Mouse (Mus musculus): ENCODE data around the gene Pabpn1. TPM values are rescaled to one million over a fixed set of nuclear protein-coding genes. Genes with fewer than 3 reads are reported as not detected.
A peak's percentile ranks its signal among the peaks of the same experiment; 100 is the strongest.
"Not testable (repeated sequence)": the region's sequence is repeated elsewhere in the genome, so short reads cannot be mapped to it uniquely, and the experiment has no call there.

The Pabpn1 gene
- total RNA-seq, 2 experiments from 2014 or later, result 334 to 350 TPM

DNA sequence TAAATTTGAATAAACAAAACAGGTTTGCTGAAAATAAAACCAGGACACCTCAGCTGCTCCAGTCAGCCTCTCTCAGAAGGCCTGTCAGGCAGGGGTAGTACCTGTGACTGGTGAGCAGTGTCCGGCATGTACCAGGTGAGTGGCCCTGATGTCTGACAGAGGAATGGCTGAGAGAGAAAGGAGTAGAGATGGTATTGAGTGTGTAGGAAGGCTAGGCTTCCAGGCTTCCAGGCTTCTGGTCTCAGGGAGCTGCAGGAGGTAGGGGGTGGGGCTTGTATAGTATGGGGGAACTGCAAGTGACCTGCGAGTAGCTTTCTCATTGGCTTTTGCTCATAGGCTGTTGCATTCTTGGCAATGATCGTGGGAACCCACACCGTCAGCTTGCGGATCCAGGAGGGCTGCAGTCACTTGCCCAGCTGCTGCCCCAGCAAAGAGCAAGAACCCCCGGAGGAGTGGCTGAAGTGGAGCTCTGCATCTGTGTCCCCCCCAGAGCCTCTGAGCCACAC, 40.4 kb downstream of the Pabpn1 start, which contains the start of gene Il25:
Il25 (plus strand) TSS at position 51 of the 506 bp plus-strand sequence.
- no peak for DNase-seq (ENCODE audit: low spot score in 2 of 2)

DNA sequence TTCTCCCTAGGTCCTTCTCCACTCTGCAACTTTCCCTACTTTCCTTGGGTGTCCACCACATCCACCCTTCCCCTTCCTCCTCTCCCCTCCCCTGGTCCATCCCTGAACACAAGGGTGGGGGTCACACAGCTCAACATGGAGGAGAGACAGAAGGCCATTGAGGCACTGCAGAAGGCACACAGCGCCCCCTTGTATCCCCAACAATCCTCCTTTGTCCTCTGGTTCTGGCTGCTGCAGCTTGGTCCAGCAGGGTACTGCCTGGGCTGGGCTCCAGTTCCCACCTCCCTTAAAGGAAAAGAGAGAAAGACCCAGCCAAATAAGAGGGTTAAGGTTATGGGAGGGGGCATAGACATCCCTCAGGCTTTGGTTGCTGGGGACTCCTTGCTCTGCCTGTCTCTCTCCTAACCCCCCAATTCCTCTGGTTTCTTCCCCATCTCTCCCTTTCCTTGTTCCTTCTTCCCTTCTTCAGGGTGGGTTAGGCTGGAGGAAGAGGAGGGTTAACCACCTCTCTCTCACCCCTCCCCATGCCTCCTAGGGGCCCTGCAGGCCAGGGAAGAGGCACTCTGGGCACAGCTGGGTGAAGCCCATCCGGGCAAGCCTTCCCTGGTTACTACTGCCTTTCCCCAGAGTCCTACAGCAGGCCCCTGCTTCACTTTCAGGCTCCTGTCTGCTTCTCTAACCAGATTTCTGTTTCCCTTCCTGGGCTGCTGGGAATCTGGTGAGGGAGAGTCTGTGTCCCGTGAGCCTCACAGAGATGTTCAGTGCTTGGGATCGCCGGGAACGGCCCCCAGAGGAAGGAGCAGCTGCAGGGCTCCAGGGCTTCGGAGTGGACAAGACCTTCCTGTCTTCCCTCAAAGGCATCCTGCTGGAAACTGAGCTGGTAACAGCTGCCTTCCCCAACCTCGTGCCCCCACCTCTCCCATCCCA, 43.9 kb downstream of the Pabpn1 start, which contains the start of gene Cmtm5:
Cmtm5 (plus strand) TSS at position 358 of the 927 bp plus-strand sequence.
- DNase-seq (ENCODE audit: low spot score in 2 of 2), result no peak

DNA sequence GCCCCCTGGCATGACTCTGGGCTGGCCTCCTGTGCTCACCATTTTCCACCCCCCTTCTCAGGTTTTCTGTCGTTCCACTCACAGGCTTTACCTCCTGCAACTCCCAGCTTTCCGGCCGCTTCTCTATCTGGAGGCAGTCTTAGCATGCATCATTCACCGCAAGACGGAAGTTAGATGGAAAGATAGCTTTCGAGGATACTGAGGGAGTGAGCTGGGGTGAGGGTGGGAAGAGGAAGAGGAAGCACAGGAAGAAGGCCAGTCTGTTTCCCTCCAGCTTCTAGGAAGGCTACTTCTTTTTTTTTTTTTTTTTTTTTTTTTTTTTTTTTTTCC, 44.5 kb downstream of the Pabpn1 start:
- no peak for DNase-seq (ENCODE audit: low spot score in 2 of 2)

DNA sequence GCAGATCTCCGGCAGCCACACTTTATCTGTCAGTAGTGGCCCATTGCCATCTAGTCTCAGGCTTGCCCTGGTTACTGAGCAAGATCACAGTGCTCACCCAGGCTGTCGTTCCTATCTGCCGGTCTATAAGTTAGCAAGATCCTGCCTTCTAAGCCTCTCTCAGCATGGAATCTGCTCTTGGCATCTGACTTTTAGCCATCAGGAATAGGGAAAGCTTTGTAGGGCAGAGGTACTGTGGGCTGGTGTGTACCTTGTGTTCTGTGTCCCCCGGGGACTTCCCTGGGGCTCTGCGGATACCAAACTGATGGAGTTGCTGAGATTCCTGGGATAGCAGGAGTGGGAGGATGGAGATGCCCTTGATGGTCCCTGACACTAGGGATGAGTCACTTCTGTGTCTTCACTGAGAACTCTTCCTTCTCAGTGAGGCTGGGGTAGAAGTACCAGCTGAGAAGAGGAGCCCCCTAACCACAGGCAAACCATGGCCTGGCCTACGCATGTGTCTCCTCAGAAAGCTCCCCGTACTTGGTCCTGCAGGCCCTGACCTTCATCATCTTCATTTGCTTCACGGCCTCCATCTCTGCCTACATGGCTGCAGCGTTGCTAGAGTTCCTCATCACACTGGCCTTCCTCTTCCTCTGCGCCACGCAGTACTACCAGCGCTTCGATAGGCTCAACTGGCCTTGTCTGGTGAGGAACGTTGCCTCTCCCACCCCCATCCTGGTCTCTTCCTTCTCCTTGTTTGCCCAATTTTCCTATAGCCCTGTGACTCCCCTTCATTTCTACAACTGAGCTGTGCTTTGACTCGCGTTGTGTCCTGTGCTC, 45.3 kb downstream of the Pabpn1 start:
- no peak for DNase-seq (ENCODE audit: low spot score in 2 of 2)

DNA sequence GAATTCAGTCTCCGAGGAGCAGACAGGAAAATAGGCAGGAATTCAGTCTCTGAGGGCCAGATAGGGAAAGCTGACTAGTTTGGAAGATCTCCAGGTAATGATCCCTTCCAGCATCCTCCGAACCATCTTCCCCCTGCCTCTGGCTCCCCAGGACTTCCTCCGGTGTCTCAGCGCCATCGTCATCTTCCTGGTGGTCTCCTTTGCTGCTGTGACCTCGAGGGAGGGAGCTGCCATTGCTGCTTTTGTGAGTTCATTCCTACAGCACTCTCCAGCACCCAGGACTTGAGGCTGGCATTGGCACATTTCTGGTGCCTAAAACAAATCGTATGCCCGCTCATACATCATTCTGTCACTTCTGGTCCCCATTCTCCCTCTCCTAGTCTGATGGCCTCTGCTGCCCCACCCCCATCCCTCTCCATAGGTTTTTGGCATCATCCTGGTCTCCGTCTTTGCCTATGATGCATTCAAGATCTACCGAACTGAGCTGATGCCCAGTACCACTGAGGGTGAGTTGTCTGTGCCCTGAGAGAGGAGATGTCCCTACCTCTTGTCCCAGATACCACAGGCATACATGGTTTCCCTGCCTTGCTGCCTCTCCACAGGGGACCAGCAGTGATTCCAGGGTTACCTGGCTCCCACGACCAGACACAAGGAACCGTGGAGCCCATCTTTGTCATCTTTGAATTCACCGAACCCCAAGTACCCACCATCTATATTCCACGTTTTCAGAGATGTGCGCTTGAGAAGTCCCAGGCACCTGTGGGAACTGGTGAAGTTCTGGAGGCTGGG, 46.3 kb downstream of the Pabpn1 start:
- no peak for DNase-seq (ENCODE audit: low spot score in 2 of 2)

DNA sequence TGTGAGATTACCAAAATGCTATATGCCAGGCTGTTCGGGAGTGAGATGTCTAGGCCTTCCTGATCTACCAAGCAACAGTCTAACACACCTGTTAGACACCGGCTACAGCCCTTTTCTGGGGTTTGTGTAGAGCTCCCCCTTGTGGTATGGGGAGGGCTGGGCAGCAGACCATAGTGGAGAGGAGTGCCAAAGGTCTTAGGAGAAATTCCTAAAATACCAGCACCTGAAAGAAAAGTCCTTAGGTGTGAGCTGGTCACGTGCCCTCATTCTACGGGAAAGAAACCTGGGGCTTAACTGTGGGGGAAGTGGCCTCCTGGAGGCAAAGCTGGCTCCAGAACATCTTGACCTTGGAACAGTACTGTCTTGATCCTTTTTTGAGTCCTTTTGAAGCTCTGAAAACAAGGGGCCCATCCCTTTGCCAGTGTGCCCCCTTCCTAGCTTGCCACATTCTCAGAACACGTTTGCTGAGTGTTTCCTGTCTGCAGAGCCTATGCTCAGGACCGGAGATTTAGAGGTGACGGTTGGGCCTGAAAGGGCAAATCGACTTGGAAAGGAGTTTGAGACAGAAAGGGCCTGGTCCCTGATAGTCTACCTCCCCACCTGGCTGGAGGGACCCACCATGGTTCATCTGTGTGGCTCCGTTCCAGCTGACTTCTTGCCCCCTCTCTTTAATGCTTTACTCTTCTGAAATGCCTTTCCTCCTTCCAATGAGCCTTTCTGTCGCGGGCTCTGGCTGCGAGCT, 47.3 kb downstream of the Pabpn1 start:
- peak; percentile 30 to 38 for DNase-seq (ENCODE audit: low spot score in 2 of 2)

DNA sequence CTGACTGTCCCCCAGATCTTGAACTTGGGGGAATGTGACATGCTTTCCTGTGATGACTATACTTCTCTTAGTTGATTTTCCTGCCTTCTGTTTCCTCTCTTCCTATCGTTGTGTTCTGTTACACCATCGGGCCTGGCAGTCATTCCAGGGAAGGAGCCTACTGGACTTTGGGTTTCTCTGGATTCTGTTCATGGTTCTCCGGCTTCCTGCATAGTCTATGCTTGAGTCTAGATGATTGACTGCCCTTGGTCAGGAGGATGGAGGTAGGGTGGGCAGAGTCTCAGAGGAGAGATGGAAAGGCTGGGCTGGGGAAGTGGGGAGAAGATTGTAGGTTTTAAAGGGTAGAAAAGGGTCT, 47.9 kb downstream of the Pabpn1 start:
- DNase-seq (ENCODE audit: low spot score in 2 of 2), result no peak

DNA sequence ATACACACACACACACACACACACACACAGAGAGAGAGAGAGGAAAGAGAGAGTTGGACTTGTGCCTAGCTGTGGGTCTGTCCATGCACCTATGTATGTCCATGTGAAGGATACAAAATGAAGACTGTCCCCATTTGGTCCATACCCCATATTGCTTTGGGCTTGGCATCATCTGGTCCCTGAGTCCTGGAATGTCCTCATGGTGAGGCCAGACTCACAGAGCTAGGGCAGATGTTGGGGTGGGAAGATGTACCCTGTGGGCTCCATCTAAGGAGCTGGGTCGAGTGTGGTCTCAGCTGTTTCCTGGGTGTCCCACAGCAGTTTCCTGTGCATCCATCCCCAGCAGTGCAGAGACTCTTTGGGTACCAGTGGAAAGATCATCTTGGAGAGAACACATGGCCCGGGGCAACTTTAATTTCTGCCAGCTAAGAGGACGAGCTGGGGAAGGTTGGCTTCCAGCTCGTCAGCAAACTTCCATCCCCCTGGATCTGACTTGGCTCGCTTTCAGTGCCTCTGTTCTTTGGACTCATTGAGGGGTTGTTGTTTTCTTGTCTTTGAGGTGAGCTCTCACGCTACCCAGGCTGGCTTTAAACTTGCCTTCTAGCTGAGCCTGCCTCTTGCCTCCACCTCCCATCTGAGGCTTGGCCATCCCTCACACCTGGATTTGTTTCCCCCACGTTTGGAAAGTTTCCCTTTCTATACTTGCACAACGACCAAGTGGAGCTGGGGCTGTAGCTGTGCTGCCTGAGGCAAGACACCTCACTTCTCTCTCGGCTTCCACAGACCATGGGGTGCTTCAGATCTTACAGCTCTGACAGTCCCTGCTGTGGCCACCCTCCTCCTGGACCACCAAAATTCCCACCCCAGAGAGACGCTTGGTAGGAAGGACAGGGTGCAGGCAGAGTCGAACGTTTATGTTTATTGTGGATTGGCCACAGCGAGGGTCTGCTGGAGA, 49.0 kb downstream of the Pabpn1 start:
- no peak for DNase-seq (ENCODE audit: low spot score in 2 of 2)

DNA sequence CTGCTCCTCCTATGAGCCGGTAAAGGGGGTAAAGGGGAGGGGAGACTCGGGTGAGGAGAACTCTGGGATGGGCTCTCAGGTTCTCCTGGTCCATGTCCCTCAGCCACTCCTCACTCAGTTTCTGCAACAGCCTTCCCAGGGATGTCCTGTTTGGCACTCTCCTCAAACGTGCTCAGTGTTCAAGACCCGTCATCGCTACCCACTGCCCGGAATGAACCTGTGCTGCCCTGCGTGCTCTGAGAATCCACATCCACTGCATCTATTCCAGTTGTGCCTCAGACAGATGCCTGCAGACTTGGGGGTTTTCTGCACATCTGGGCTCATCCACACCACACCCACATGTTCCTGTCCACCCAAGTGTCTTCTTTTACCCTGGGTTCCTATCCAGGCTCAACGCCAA, 50.2 kb downstream of the Pabpn1 start:
- no peak for DNase-seq (ENCODE audit: low spot score in 2 of 2)

DNA sequence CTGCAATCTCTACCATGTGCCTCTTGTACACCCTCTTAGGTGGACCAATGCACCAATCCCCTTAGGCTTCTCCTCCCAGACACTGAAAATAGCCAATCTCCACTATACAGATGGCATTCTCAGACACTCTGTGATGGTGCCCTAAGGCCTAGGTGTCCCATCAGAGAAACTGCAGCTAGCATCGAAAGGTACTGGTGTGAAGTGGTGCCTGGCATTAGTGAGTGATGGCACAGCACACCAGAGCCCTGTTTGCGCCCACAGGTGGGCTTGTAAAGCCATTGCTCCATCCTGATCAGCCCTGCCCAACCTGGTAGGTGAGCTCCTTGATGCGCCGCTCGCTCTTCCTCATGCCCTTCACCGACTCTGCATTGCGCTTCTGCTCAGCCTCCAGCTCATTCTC, 51.7 kb downstream of the Pabpn1 start:
- DNase-seq (ENCODE audit: low spot score in 2 of 2), result no peak

DNA sequence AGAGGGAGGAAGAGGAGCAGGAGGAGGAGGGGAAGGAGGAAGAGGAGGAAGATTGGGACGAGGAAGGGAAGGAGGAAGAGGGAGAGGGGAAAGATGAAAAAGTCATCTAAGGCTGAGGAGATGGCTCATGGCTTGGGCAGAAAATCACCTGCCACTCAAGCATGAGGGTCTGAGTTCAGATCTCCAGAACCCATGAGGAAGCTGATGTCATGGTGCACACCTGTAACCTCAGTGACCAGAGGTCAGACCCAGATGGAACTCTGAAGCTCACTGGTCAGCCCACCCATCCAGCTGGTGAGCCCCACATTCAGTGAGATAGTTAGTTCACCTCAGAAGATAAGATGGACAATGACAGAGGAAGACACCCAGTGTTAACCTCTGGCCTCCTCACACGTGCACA, 52.6 kb downstream of the Pabpn1 start:
- no peak for DNase-seq (ENCODE audit: low spot score in 2 of 2)

DNA sequence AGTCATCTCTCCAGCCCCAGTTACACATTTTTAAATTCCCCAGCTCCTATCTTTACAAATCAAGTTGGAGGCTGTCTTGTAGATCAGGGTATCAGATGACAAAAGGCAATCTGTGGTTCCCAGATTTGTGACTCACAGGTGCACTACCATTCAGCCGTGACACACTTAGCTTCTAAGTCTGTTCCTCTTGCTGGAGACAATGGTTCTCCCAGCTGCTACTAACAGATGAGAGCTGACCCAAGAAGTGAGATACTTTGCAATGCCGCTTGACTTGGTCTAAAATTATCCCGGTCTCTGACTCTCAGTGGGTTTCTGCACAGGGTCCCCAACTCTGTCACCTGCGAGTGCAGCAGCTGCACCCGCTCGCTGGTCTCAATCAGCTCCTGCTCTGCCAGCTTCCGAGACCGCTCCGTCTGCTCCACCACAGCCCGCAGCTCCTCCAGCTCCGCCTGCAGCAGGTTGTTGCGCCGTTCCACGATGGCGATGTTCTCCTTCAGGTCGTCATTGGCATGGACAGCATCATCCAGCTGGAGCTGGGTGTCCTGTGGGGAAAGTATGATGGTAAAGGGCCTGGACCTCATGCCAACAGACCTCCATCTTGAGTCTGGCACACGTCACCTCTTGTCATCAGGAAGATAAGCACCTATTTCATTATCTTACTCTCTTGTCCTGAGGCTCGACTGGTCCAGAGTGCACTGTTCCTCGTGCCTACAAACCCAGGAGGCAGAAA, 53.8 kb downstream of the Pabpn1 start:
- no peak for DNase-seq (ENCODE audit: low spot score in 2 of 2)

DNA sequence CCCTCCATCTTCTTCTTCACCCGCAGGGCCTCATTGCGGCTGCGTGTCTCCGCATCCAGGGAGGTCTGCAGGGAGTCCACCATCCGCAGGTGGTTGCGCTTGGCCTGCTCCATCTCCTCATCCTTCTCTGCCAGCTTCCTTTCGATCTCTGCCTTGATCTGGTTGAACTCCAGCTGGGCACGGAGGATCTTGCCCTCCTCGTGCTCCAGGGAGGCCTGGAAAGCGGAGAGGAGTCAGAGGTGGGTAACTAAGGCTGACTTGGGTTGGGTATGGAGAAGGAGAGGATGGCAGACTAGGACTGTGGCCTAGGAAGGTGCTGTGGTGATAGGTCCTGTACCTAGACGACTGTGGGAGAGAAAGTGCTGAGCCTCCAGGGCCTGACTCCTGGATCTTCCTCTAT, 54.7 kb downstream of the Pabpn1 start:
- not testable (repeated sequence) for DNase-seq (ENCODE audit: low spot score in 2 of 2)

Other genes with a start within 250 kb of the Pabpn1 start
- gene 1700123O20Rik, start 206.3 kb upstream of the Pabpn1 start, total RNA-seq (2021), result 10 to 100 TPM; 38.2 to 43.0 TPM
- gene Acin1, start 205.6 kb upstream of the Pabpn1 start, total RNA-seq (2021), result 100 to 1,000 TPM; 252 to 273 TPM
- under 1 TPM; 0.11 TPM for gene Gm29776, start 193.7 kb upstream of the Pabpn1 start, total RNA-seq (2021)
- 1 to 10 TPM in 1 of 2 experiments, under 1 TPM in 1; 0.78 to 1.6 TPM for gene Cebpe, start 180.3 kb upstream of the Pabpn1 start, total RNA-seq (2021)
- 10 to 100 TPM; 60.0 to 66.7 TPM for gene Slc7a8, start 110.6 kb upstream of the Pabpn1 start, total RNA-seq (2021)
- gene Rnf212b, start 78.4 kb upstream of the Pabpn1 start, total RNA-seq (2021), result under 1 TPM; 0.37 to 0.42 TPM
- gene Homez, start 21.5 kb upstream of the Pabpn1 start, total RNA-seq (2021), result 10 to 100 TPM; 17.9 to 18.3 TPM
- 10 to 100 TPM; 16.9 to 21.0 TPM for gene Ppp1r3e, start 14.9 kb upstream of the Pabpn1 start, total RNA-seq (2021)
- gene Bcl2l2, start 9.1 kb upstream of the Pabpn1 start, total RNA-seq (2021), result 10 to 100 TPM; 55.3 to 65.3 TPM
- 10 to 100 TPM in 1 of 2 experiments, 1 to 10 TPM in 1; 5.5 to 13.0 TPM for gene Gm20521, start 9.1 kb upstream of the Pabpn1 start, total RNA-seq (2021)
- gene Slc22a17, start 20.6 kb downstream of the Pabpn1 start, total RNA-seq (2021), result 10 to 100 TPM; 63.7 to 68.4 TPM
- gene Efs, start 33.6 kb downstream of the Pabpn1 start, total RNA-seq (2021), result 10 to 100 TPM; 13.2 to 13.9 TPM
- gene Il25, start 40.2 kb downstream of the Pabpn1 start, total RNA-seq (2021), result not detected
- 1 to 10 TPM; 2.4 to 3.8 TPM for gene Cmtm5, start 43.8 kb downstream of the Pabpn1 start, total RNA-seq (2021)
- 1 to 10 TPM in 1 of 2 experiments, under 1 TPM in 1; 0.81 to 4.9 TPM for gene Myh6, start 74.4 kb downstream of the Pabpn1 start, total RNA-seq (2021)
- not detected for gene Gm17428, start 84.4 kb downstream of the Pabpn1 start, total RNA-seq (2021)
- gene Myh7, start 102.1 kb downstream of the Pabpn1 start, total RNA-seq (2021), result 10 to 100 TPM in 1 of 2 experiments, 1 to 10 TPM in 1; 5.3 to 21.8 TPM
- 10 to 100 TPM; 44.2 to 47.5 TPM for gene Ngdn, start 123.0 kb downstream of the Pabpn1 start, total RNA-seq (2021)
- gene Zfhx2, start 199.8 kb downstream of the Pabpn1 start, total RNA-seq (2021), result 10 to 100 TPM; 11.9 to 13.5 TPM
- gene Thtpa, start 202.3 kb downstream of the Pabpn1 start, total RNA-seq (2021), result 10 to 100 TPM; 21.0 to 21.3 TPM
- gene Ap1g2, start 214.1 kb downstream of the Pabpn1 start, total RNA-seq (2021), result 10 to 100 TPM; 30.3 to 34.0 TPM
- 10 to 100 TPM; 11.9 to 14.8 TPM for gene Jph4, start 224.4 kb downstream of the Pabpn1 start, total RNA-seq (2021)

All from adrenal gland, postnatal 4 days (tissue).